Mouse (Mus musculus) stomach, postnatal 0 days (tissue): ENCODE measurements around the gene Cacna1g. TPM values are rescaled to one million over a fixed set of nuclear protein-coding genes. Genes with fewer than 3 reads are reported as not detected.

ENCODE experiments used
- ATAC-seq: fragments of 200-750 bp; cut with Nextera tagmentation; 2 replicates; pipeline ENCODE4 v1.8.0; 2017; ENCODE audit not compliant: low FRiP score, low TSS enrichment
- DNase-seq: peaks from one replicate; pipeline ENCODE4 v3.0.0-alpha.2; 2016; ENCODE audit warnings: low spot score
- H3K27ac ChIP-seq: fragments of 300-500 bp; sonication (generic); replicated peaks from 2 replicates; pipeline ENCODE4 v1.5.1; 2014; ENCODE audit warnings: mild to moderate bottlenecking, control low read depth
- H3K27me3 ChIP-seq: fragments of 300-500 bp; sonication (generic); 2 replicates; pipeline ENCODE4 v1.6.1; 2014; ENCODE audit warnings: low read length; ENCODE audit not compliant: control insufficient read depth, insufficient read depth
- H3K36me3 ChIP-seq: fragments of 300-500 bp; sonication (generic); 2 replicates; pipeline ENCODE4 v1.6.1; 2014; ENCODE audit warnings: low read length, mixed read lengths; ENCODE audit not compliant: control insufficient read depth, insufficient read depth
- H3K4me1 ChIP-seq: fragments of 300-500 bp; sonication (generic); replicated peaks from 2 replicates; pipeline ENCODE4 v1.6.1; 2014; ENCODE audit warnings: antibody characterized with exemption; ENCODE audit not compliant: control insufficient read depth, insufficient read depth
- H3K4me2 ChIP-seq: fragments of 300-500 bp; sonication (generic); replicated peaks from 2 replicates; pipeline ENCODE4 v1.6.1; 2014; ENCODE audit warnings: low read depth, mild to moderate bottlenecking, control low read depth, moderate library complexity
- H3K4me3 ChIP-seq: fragments of 300-500 bp; sonication (generic); 2 replicates; pipeline ENCODE4 v1.5.1; 2014; ENCODE audit warnings: low read depth, low read length, control low read depth
- H3K9ac ChIP-seq: fragments of 300-500 bp; sonication (generic); 2 replicates; pipeline ENCODE4 v1.6.1; 2014; ENCODE audit warnings: mild to moderate bottlenecking, low read length, control low read depth, mixed read lengths
- H3K9me3 ChIP-seq: fragments of 300-500 bp; sonication (generic); 2 replicates; pipeline ENCODE4 v1.6.1; 2016; ENCODE audit warnings: low read length; ENCODE audit not compliant: control insufficient read depth
- CTCF ChIP-seq: IDR thresholded peaks from 2 replicates; pipeline ENCODE4 v1.5.1; 2016; ENCODE audit warnings: antibody characterized with exemption, low read depth, mild to moderate bottlenecking, moderate library complexity
- EP300 ChIP-seq: optimal IDR thresholded peaks from 2 replicates; pipeline ENCODE3; 2016; ENCODE audit warnings: antibody characterized with exemption
- WGBS: fragments of 180-500 bp; shearing (Covaris S2); extraction: QIAGEN DNeasy Blood & Tissue Kit; methylation state at CpG from one replicate; pipeline ENCODE4 v1.1.7; 2014; 5-methylcytosine and 5-hydroxymethylcytosine counted together
- polyA plus RNA-seq: library from polyadenylated mRNA; unstranded; fragments of >200 nt; fragmentation: Nextera tagmentation; extraction: Ambion mirVana; gene quantifications from 2 replicates; pipeline ENCODE4 v1.2.1, GENCODE M21; 2015

Cacna1g gene
- polyA plus RNA-seq, 1 experiment from 2014 or later = 1.8 TPM

DNA sequence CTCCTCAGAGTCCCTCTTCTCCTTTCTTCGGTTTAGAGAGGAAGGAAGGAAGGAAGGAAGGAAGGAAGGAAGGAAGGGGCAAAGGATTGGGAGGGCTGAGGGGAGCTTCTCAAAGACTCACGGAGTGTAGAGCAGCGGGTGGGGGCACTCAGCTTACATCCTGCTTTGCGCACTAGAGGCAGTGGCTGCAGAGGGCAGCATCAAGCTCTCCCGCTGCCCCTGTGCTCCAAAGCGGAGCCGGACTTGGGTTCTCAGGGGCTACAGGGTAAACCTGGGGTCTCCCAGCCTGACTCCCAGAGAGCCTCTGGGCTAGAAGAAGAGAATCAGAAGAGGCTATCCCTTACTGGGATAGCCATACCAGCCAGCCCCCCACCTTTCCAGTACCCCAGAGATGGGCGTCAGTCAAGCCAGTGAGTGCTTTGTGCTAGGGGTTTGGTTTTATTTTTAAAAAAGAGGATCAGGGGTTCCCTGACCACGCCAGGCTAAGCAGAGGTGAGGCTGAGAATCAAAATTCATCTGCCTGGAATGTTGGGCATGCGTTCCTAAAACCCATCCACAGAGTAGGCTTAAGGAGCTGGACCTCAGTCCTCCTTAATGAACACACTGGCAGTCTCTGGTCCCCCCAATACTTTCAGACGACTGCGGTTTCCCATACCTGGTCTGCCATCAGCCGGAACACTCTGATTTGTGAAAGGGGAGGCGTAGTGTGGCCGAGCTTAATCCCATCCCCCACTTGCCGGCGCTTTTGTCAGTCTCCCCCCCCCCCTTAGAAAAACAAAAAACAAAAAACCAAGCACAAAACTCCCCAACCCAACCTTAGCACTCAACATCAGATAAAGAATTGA is 2.0 kb downstream of the Cacna1g start:
- peak overlapping the region; percentile 61 for H3K4me3 ChIP-seq
- DNase-seq (no peak), ATAC-seq (no peak)
- no peak overlapping the region for H3K27ac ChIP-seq
- H3K4me2 ChIP-seq = peak overlapping the region; percentile 92
- H3K9ac ChIP-seq = peak overlapping the region; percentile 67
- H3K27me3 ChIP-seq = peaks cover 7% of the 10 kb centered on the region; the same call in 1 of the 2 replicates
- no peaks in the 10 kb centered on the region for H3K36me3 ChIP-seq
- H3K4me1 ChIP-seq = peaks cover 6% of the 10 kb centered on the region
- 18% methylated on average over 16 of the region's 17 CpGs for WGBS
- no peak for TF ChIP-seq EP300
- peak; percentile 26 for TF ChIP-seq CTCF
- no peaks in the 10 kb centered on the region for H3K9me3 ChIP-seq

DNA sequence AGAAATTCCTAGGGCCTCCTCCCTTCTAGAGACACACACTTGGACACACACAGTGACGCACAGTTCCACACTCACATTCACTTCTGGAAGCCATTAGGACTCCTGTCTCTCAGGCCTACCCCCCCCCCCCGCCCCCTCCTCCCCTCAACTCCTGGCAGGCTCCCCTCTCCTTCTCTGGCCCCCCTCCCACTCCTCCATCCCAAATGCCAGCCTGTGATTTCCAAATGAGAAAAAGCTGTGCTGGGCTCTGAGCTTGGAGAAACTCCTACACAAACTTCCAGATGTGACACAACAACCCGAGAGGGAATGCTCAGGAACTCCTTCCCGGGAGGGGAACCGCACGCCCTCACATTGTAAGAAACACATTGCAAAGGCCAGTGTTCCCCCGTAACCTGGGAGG is 3.6 kb downstream of the Cacna1g start:
- Histone ChIP-seq H3K27me3 (peaks cover 7% of the 10 kb centered on the region; the same call in 1 of the 2 replicates), H3K27ac (no peak overlapping the region), H3K4me3 (no peak overlapping the region)

GRCm38 (mm10) chr11:94469136-94470064 is 4.6 kb downstream of the Cacna1g start:
- H3K4me2 ChIP-seq = no peak overlapping the region
- 20% methylated on average over 9 of the region's 9 CpGs for WGBS
- ATAC-seq (no peak; the same call in 1 of the 2 replicates), DNase-seq (no peak)
- no peak overlapping the region for H3K4me3 ChIP-seq
- peaks cover 4% of the 10 kb centered on the region; the same call in 1 of the 2 replicates for H3K27me3 ChIP-seq
- H3K9me3 ChIP-seq = no peaks in the 10 kb centered on the region
- no peaks in the 10 kb centered on the region for H3K36me3 ChIP-seq
- TF ChIP-seq EP300 = no peak
- H3K9ac ChIP-seq = no peak overlapping the region
- peaks cover 6% of the 10 kb centered on the region for H3K4me1 ChIP-seq
- peak overlapping the region; percentile 49 for H3K27ac ChIP-seq

More for the DNA sequence above, 3.6 kb downstream of the Cacna1g start:
- Histone ChIP-seq H3K9me3 (no peaks in the 10 kb centered on the region), H3K36me3 (no peaks in the 10 kb centered on the region), H3K9ac (no peak overlapping the region), H3K4me2 (no peak overlapping the region), H3K4me1 (peaks cover 6% of the 10 kb centered on the region)
- WGBS = 53% methylated on average over 6 of the region's 7 CpGs
- ATAC-seq (no peak), DNase-seq (no peak)
- TF ChIP-seq EP300 (no peak), CTCF (no peak)

DNA sequence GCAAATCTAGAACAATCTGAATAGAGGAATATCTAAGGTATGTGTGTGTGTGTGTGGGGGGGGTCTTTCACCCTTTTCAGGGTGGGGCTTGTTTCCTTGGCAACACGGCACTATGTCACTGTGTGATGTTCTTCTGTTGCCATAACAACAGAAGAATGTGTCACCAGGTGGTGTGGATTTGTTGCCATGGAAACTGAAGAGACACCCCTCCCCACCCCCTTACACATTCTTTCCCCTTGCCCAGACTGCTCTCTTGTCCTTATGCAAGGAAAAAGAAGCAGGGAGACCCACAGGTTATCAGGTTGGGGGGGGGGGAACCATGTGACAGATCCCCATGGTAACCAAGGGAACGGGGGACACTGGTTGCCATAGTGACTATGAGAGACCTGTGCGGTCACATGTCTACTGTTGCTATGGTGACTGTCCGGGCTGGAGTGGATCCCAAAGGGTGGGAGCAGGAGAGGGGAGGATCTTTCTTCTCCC is 5.4 kb downstream of the Cacna1g start:
- TF ChIP-seq EP300 (no peak), CTCF (no peak)
- Histone ChIP-seq H3K9me3 (no peaks in the 10 kb centered on the region), H3K27me3 (peaks cover 3% of the 10 kb centered on the region; the same call in 1 of the 2 replicates), H3K4me3 (no peak overlapping the region), H3K4me2 (no peak overlapping the region), H3K9ac (no peak overlapping the region), H3K4me1 (peaks cover 6% of the 10 kb centered on the region), H3K27ac (0 out of 2 replicates have a peak overlapping the region, but pooled peaks have one; percentile 49), H3K36me3 (no peaks in the 10 kb centered on the region)
- DNase-seq (no peak), ATAC-seq (no peak)
- 39% methylated on average over 4 of the region's 4 CpGs for WGBS

DNA sequence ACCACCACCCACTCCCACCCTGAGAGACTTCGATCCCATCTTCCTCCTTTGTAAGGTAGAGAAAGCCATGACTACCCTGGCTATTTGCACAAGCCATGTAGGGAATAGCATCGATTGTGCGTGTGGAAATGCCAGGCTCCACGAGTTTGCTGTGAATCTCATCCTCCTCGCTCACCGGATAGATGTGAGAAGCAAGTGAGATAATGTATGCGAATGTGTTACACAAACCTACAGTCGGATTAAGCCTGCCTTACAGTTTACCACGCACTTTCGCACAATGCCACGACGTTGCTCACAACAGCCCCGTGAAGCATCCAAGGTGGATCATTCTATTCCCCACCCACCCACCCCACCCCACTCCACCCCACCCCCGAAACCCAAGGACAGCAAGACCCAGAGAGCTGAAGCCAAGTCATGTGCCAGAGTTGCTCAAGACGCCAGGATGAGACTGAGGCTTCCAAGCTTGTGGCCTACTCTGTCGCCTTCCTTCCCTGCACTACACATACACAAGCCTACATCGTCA is 7.6 kb downstream of the Cacna1g start:
- DNase-seq = no peak
- Histone ChIP-seq H3K9me3 (no peaks in the 10 kb centered on the region), H3K9ac (0 out of 2 replicates have a peak overlapping the region, but pooled peaks have one; percentile 18), H3K36me3 (no peaks in the 10 kb centered on the region), H3K27ac (no peak overlapping the region), H3K4me3 (no peak overlapping the region), H3K4me2 (no peak overlapping the region), H3K4me1 (peaks cover 6% of the 10 kb centered on the region; the same call in 1 of the 2 replicates), H3K27me3 (no peaks in the 10 kb centered on the region)
- no peak for ATAC-seq
- 84% methylated on average over 17 of the region's 17 CpGs for WGBS
- TF ChIP-seq CTCF (no peak), EP300 (no peak)
